Mouse (Mus musculus): ENCODE results near the gene Casq2.

Casq2 gene

GRCm38 (mm10) chr3:102086283-102086682 lies at the start of gene Casq2:
TSS of gene Casq2 (plus strand) at chr3:102086415.
- no peak for DNase-seq

- no peak for DNase-seq
These were observed 48.4 kb upstream of the Casq2 start for GRCm38 (mm10) chr3:102037806-102038205.

- DNase-seq, result no peak
These were observed 47.6 kb upstream of the Casq2 start for GRCm38 (mm10) chr3:102038608-102039007.

GRCm38 (mm10) chr3:102041632-102042031 lies 44.6 kb upstream of the Casq2 start:
- no peak for DNase-seq

- peak in 1 of 2 experiments; percentile 16 for DNase-seq
These were observed 41.1 kb upstream of the Casq2 start for GRCm38 (mm10) chr3:102045071-102045470.

- DNase-seq, result no peak
These were observed 38.7 kb upstream of the Casq2 start for GRCm38 (mm10) chr3:102047532-102047931.

GRCm38 (mm10) chr3:102049207-102050104 lies 36.8 kb upstream of the Casq2 start:
- no peak for DNase-seq

- DNase-seq, result no peak
These were observed 34.2 kb upstream of the Casq2 start for GRCm38 (mm10) chr3:102052036-102052435.

GRCm38 (mm10) chr3:102053293-102053692 lies 32.9 kb upstream of the Casq2 start:
- no peak for DNase-seq

GRCm38 (mm10) chr3:102055878-102056277 lies 30.3 kb upstream of the Casq2 start:
- no peak for DNase-seq

- DNase-seq, result no peak
These were observed 26.1 kb upstream of the Casq2 start for GRCm38 (mm10) chr3:102060065-102060464.

GRCm38 (mm10) chr3:102061923-102062670 lies 24.1 kb upstream of the Casq2 start:
- DNase-seq, result peak; percentile 56 to 69

GRCm38 (mm10) chr3:102062671-102063010 lies 23.6 kb upstream of the Casq2 start:
- DNase-seq, result no peak

GRCm38 (mm10) chr3:102063273-102064120 lies 22.7 kb upstream of the Casq2 start:
- no peak for DNase-seq

GRCm38 (mm10) chr3:102064566-102064965 lies 21.6 kb upstream of the Casq2 start:
- DNase-seq, result no peak

- DNase-seq, result no peak
These were observed 18.9 kb upstream of the Casq2 start for GRCm38 (mm10) chr3:102067306-102067705.

- DNase-seq, result no peak
These were observed 18.4 kb upstream of the Casq2 start for GRCm38 (mm10) chr3:102067861-102068260.

GRCm38 (mm10) chr3:102069260-102069659 lies 17.0 kb upstream of the Casq2 start:
- DNase-seq, result no peak

GRCm38 (mm10) chr3:102069686-102070085 lies 16.5 kb upstream of the Casq2 start:
- no peak for DNase-seq

- DNase-seq, result no peak
These were observed 15.9 kb upstream of the Casq2 start for GRCm38 (mm10) chr3:102070360-102070759.

GRCm38 (mm10) chr3:102071016-102071415 lies 15.2 kb upstream of the Casq2 start:
- no peak for DNase-seq

GRCm38 (mm10) chr3:102079413-102079812 lies 6.8 kb upstream of the Casq2 start:
- no peak for DNase-seq

- DNase-seq, result peak; percentile 20 to 65
These were observed 4.4 kb upstream of the Casq2 start for GRCm38 (mm10) chr3:102081862-102082261.

Measured in lung, adult 18-20 months (tissue).